Mouse (Mus musculus): Measurements from ENCODE around the gene Odaph. TPM values are rescaled to one million over a fixed set of nuclear protein-coding genes. Genes with fewer than 3 reads are reported as not detected.

Odaph gene
- polyA plus RNA-seq, 1 experiment from 2014 or later: 0.20 TPM

DNA sequence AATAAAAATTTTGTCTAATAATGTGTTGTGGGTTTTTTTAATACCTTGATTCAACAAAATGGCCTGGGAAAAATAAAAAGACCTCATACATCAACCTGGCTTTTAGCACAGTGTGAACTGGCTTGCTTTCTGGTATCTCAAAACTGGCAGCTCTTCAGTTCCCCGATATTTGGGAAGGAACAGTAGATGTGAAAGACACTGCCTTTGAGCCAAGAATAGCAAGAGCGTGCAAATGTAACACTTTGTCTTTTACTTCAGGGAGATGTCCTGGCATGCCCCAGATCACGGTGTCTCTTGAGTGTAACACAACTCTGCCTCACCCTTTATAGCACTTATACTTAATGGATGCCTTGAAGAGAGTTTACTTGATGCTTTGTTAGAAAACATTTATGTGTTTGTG is 15.2 kb upstream of the Odaph start:
- no peaks in the 10 kb centered on the region for H3K4me1 ChIP-seq
- no peaks in the 10 kb centered on the region for H3K9me3 ChIP-seq
- no peak overlapping the region for H3K4me2 ChIP-seq
- no peak overlapping the region for H3K4me3 ChIP-seq
- H3K27ac ChIP-seq: no peak overlapping the region
- no peak for ATAC-seq (ENCODE audit: insufficient number of reproducible peaks, low FRiP score, low TSS enrichment, low read depth)
- WGBS: 63% methylated on average over 3 of the region's 3 CpGs
- H3K27me3 ChIP-seq: no peaks in the 10 kb centered on the region
- no peak overlapping the region for H3K9ac ChIP-seq
- no peaks in the 10 kb centered on the region for H3K36me3 ChIP-seq

DNA sequence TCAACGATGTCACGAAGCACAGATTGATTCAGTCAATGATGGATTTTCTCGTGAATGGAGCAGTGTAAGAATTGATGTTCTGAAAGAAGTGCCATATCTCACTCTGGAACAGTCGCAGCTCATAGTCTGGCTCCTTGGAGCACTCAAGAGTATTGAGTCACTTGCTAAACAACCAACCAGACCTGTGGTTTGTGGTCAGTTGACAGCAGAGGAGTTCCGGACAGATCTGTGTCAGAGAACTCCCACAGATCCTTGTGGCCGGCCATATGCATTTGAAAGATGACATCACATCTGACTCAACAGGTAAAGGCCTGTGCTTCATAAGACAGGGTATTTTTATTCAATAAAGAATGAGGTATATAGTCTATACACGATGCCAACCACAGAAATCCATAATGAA is 13.3 kb upstream of the Odaph start:
- Histone ChIP-seq H3K4me2 (no peak overlapping the region), H3K9ac (no peak overlapping the region), H3K36me3 (no peaks in the 10 kb centered on the region), H3K4me1 (no peaks in the 10 kb centered on the region), H3K27me3 (no peaks in the 10 kb centered on the region), H3K9me3 (no peaks in the 10 kb centered on the region), H3K27ac (no peak overlapping the region), H3K4me3 (no peak overlapping the region)
- ATAC-seq (ENCODE audit: insufficient number of reproducible peaks, low FRiP score, low TSS enrichment, low read depth): no peak
- WGBS: 86% methylated on average over 7 of the region's 7 CpGs

DNA sequence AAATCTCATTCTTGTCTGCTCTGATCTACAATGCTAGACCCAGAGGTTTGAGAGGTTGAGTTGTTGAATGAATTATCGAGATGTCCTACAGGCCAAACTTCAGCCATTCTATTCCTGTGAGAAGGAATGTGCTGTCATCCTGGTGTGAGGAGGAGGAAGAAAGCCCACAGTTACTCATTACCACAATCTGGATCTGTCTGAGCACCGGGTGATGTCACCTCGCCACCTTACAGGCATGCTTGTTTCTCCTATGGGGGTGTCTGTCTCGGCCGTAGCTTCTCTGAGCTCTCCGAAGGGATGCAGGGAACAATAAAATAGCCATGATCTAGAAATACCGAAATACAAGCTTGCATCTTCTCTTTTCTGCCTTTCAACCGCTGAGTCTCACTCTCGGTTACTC is 11.5 kb upstream of the Odaph start:
- no peak for ATAC-seq (ENCODE audit: insufficient number of reproducible peaks, low FRiP score, low TSS enrichment, low read depth)
- H3K9me3 ChIP-seq: no peaks in the 10 kb centered on the region
- no peaks in the 10 kb centered on the region for H3K4me1 ChIP-seq
- no peak overlapping the region for H3K9ac ChIP-seq
- WGBS: 91% methylated on average over 9 of the region's 9 CpGs
- no peaks in the 10 kb centered on the region for H3K36me3 ChIP-seq
- H3K27ac ChIP-seq: no peak overlapping the region
- no peak overlapping the region for H3K4me2 ChIP-seq
- no peak overlapping the region for H3K4me3 ChIP-seq
- no peaks in the 10 kb centered on the region for H3K27me3 ChIP-seq

DNA sequence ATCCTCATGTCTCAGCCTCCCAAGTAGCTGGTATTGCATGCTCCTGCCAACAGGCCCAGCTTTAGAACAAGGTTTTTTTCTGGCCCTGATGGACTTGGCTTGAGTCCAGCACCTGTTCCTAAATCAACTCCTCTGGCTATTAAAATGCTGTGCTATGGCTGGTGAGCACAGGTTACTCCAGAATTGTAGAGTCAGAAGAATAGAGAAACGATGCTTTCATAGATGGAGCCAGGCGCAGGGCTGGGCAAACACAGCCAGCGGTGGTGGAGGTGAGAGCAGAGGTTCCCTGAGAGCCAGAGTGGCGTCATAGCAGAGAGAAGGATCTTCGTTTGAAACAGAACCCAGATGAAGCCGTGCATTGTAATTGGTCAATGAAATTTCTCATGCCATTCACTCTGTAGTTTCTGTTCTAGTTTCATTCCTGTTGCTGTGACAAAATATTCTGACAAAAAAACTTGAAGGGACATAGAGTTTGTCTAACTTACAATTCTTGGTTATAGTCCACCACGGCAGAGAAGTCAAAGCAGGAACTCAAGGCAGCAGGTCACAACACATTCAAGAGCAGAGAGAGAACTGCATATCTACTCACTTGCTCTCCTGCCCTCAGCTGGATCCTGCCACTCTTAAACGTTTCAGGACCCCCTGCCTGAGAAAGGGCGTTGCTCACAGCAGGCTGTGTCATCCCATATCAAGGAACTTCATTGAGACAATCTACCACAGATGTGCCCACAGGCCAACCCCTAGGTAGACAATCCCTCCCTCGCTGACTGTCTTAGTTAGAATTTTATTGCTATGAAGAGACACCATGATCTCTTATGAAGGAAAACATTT is 10.5 kb upstream of the Odaph start:
- no peaks in the 10 kb centered on the region for H3K9me3 ChIP-seq
- no peak for ATAC-seq (ENCODE audit: insufficient number of reproducible peaks, low FRiP score, low TSS enrichment, low read depth)
- H3K9ac ChIP-seq: no peak overlapping the region
- no peaks in the 10 kb centered on the region for H3K27me3 ChIP-seq
- H3K27ac ChIP-seq: no peak overlapping the region
- H3K4me2 ChIP-seq: no peak overlapping the region
- H3K4me1 ChIP-seq: no peaks in the 10 kb centered on the region
- H3K4me3 ChIP-seq: no peak overlapping the region
- no peaks in the 10 kb centered on the region for H3K36me3 ChIP-seq
- 73% methylated on average over 10 of the region's 10 CpGs for WGBS

DNA sequence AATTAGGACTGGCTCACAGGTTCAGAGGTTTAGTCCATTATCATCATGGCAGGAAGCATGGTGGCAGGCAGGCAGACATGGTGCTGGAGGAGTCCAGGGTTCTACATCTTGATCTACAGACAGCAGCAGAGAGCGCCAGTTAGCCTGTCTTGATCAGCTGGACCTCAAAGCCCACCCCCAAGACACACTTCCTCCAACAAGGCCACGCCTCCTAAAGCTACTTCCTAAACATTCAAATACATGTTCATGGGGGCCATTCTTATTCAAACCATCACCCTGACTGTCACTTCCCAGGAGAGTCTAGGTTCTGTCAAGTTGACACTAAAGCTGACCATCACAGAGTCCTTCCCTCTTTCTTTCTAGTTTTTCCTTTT is 9.9 kb upstream of the Odaph start:
- Histone ChIP-seq H3K4me3 (no peak overlapping the region), H3K4me2 (no peak overlapping the region), H3K27ac (no peak overlapping the region), H3K9me3 (no peaks in the 10 kb centered on the region), H3K4me1 (no peaks in the 10 kb centered on the region), H3K27me3 (no peaks in the 10 kb centered on the region), H3K9ac (no peak overlapping the region), H3K36me3 (no peaks in the 10 kb centered on the region)
- WGBS: 89% methylated on average over 2 of the region's 2 CpGs
- no peak for ATAC-seq (ENCODE audit: insufficient number of reproducible peaks, low FRiP score, low TSS enrichment, low read depth)

DNA sequence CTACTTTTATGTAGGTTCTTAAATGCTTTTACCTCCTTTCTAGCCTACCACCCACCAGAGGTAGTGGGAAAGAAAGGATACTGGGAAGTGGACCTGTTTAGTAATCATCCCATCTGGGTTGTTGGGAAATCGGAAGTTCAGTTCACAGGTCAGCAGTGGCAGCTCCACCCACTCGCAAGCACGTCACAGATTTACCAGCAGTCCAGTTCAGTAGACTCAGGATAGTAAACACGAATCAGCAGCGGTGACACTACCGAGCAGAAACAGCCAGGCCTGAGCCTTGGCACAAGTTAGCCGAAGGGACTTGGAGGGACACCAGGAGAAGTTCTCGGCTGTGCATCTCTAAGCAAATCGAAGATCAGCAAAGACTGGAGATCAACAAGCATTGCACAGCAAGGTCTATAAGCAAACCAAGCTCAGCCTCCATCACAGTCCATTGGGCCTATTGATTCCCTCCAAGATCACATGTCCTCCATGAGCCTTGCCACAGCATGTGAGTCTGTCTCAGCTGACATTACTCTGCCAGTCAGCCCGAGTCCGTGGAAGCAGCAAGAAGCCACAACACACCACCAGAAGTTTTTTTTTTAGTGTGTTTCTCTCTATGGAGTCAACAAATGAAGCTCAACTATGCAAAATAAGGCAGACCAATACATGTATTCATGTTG is 6.0 kb upstream of the Odaph start:
- ATAC-seq (ENCODE audit: insufficient number of reproducible peaks, low FRiP score, low TSS enrichment, low read depth): no peak
- H3K4me1 ChIP-seq: no peaks in the 10 kb centered on the region
- H3K27ac ChIP-seq: no peak overlapping the region
- no peak overlapping the region for H3K4me3 ChIP-seq
- H3K9me3 ChIP-seq: no peaks in the 10 kb centered on the region
- no peaks in the 10 kb centered on the region for H3K36me3 ChIP-seq
- 89% methylated on average over 11 of the region's 11 CpGs for WGBS
- no peak overlapping the region for H3K4me2 ChIP-seq
- no peak overlapping the region for H3K9ac ChIP-seq
- H3K27me3 ChIP-seq: no peaks in the 10 kb centered on the region

DNA sequence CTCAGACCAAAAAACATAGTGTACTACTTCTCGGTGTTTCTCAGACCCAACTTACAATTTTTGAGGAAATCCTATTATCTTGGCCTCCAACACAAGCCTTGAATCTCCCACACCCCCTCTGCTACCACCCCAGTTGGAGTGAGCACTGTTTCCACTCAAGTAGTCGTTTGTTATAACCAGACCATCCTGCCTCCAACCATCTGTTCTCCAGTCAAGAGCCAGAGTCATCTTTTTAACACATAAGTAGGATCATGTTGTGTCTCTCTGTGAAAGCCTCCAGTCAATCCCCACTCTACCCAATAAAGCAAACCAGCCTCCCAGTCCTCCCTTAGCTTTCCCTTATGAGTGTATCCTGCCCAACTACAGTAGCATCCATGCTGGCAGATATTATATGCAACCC is 3.8 kb upstream of the Odaph start:
- H3K27me3 ChIP-seq: no peaks in the 10 kb centered on the region
- no peaks in the 10 kb centered on the region for H3K4me1 ChIP-seq
- no peaks in the 10 kb centered on the region for H3K9me3 ChIP-seq
- no peak overlapping the region for H3K9ac ChIP-seq
- 63% methylated on average over 2 of the region's 2 CpGs for WGBS
- ATAC-seq (ENCODE audit: insufficient number of reproducible peaks, low FRiP score, low TSS enrichment, low read depth): no peak
- H3K27ac ChIP-seq: no peak overlapping the region
- no peak overlapping the region for H3K4me3 ChIP-seq
- no peaks in the 10 kb centered on the region for H3K36me3 ChIP-seq
- H3K4me2 ChIP-seq: no peak overlapping the region

DNA sequence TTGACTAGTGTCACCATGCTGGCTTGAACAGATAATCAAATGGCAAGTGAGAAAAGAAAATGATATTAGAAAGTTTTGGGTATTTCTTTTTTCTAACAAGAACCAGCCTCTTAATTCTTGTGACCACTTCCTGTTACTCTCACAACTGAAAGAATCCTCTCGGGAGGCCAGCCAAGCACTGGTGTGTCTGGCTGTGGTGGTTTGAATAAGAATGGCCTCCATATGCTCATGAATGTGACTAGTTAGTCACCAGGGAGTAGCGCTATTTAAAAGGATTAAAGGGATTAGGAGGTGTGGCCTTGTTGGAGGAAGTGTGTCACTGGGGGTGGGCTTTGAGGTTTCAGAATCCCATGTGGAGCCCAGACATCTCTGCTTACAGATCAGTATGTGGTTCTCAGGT is 1.6 kb upstream of the Odaph start:
- no peak overlapping the region for H3K4me2 ChIP-seq
- no peak for ATAC-seq (ENCODE audit: insufficient number of reproducible peaks, low FRiP score, low TSS enrichment, low read depth)
- no peaks in the 10 kb centered on the region for H3K27me3 ChIP-seq
- H3K36me3 ChIP-seq: no peaks in the 10 kb centered on the region
- no peaks in the 10 kb centered on the region for H3K4me1 ChIP-seq
- no peak overlapping the region for H3K4me3 ChIP-seq
- no peak overlapping the region for H3K27ac ChIP-seq
- H3K9ac ChIP-seq: no peak overlapping the region
- H3K9me3 ChIP-seq: no peaks in the 10 kb centered on the region
- WGBS: 62% methylated on average over 2 of the region's 2 CpGs

DNA sequence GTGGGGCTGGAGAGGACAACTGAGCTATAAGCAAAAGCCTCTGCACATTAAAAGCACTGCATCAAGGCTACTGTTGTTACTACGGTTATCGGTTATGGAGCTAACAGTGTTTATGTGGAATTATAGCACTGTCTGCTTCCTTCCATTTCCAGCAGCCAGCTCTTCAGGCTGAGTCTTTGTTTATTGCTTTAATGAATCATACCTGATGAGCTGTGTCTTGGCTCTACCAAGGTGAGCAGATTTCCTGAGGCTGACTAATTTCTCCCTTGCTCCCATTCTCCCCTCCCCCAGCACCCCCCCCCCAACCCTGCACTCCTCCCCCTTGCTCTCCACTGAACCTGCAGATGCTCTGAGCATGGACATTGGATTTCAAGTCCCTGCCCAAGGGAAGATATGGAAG is 524 bp downstream of the Odaph start:
- H3K4me3 ChIP-seq: no peak overlapping the region
- H3K27ac ChIP-seq: no peak overlapping the region
- no peak for ATAC-seq (ENCODE audit: insufficient number of reproducible peaks, low FRiP score, low TSS enrichment, low read depth)
- no peaks in the 10 kb centered on the region for H3K9me3 ChIP-seq
- H3K27me3 ChIP-seq: no peaks in the 10 kb centered on the region
- 88% methylated on average over 2 of the region's 2 CpGs for WGBS
- H3K9ac ChIP-seq: no peak overlapping the region
- H3K4me2 ChIP-seq: no peak overlapping the region
- no peaks in the 10 kb centered on the region for H3K4me1 ChIP-seq
- no peaks in the 10 kb centered on the region for H3K36me3 ChIP-seq

DNA sequence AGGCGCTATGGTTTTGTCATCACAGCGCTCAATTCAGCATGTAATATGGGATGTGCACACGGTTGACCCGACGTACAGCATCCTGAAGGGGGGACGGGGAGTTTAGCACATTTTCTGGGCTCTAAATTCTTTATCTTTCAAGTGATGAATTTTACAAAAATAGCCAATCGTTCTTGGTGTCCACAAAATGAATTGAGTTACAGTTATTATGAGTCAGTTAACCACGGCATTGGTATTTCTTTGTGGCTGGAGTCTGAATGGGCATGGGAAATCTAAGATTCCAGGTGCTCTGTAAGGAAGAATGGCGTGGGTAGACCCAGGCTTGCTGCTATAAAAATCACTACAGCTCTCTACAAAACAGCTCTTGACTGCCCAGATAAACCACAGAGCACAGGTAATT is 2.0 kb downstream of the Odaph start:
- H3K4me1 ChIP-seq: no peaks in the 10 kb centered on the region
- H3K4me3 ChIP-seq: no peak overlapping the region
- H3K4me2 ChIP-seq: no peak overlapping the region
- no peak overlapping the region for H3K27ac ChIP-seq
- no peak for ATAC-seq (ENCODE audit: insufficient number of reproducible peaks, low FRiP score, low TSS enrichment, low read depth)
- H3K27me3 ChIP-seq: no peaks in the 10 kb centered on the region
- H3K9ac ChIP-seq: no peak overlapping the region
- WGBS: 73% methylated on average over 9 of the region's 9 CpGs
- H3K9me3 ChIP-seq: no peaks in the 10 kb centered on the region
- no peaks in the 10 kb centered on the region for H3K36me3 ChIP-seq

DNA sequence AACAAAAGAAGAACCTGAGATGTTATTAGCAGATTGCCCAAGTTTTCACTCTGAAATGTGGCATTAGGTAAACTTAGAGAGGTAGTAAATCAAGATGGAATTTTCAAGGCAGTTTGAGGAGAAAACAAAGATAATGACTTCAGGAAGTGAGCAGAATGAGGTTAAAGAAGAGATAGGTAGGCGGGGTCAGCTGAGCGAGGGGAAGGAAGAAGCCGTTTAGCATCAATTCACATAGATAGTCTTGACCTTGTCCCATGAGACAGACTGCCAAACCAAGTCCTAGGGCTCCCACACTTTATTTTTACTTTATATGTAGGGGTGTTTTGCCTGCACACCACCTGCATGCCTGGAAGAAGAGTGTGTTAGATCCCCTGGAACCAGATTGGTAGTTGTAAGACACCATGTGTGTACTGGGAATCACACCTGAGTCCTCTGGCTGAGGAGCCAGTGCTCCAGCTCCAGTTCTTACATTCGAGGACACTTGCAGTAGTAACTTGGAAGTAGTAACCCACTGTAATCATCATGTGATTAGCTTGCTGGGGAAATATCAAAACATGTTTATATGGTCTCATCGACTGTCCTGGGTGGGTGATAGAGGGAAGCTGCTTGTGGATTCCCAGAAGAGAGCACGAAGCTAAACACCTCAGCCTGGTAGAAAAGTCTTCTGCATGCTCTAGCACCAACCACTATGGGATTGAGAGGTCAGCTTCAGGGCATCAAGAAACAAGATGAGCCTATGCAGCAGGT is 4.1 kb downstream of the Odaph start:
- Histone ChIP-seq H3K4me2 (no peak overlapping the region), H3K9me3 (no peaks in the 10 kb centered on the region), H3K4me3 (no peak overlapping the region), H3K27me3 (no peaks in the 10 kb centered on the region), H3K36me3 (no peaks in the 10 kb centered on the region), H3K9ac (no peak overlapping the region), H3K4me1 (no peaks in the 10 kb centered on the region), H3K27ac (no peak overlapping the region)
- 84% methylated on average over 6 of the region's 6 CpGs for WGBS
- no peak for ATAC-seq (ENCODE audit: insufficient number of reproducible peaks, low FRiP score, low TSS enrichment, low read depth)

DNA sequence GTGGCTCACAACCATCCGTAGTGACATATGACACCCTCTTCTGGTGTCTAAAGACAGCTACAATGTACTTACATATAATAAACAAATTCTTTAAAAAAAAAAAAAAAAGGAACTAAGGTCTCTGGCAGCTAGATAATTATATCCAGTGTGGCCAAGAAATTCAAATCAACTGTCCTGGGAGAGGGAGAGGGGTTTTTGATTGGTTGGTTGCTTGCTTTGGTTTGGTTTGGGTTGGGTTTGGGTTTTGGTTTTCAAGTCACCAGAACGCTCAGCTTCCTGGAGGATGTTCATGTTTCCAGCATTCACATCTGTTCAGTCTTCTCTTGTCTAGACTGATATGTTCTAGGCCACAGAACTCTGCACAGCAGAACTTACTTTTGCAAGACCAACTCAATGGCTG is 5.8 kb downstream of the Odaph start:
- no peak overlapping the region for H3K9ac ChIP-seq
- no peak overlapping the region for H3K4me3 ChIP-seq
- no peak overlapping the region for H3K4me2 ChIP-seq
- 85% methylated on average over 2 of the region's 2 CpGs for WGBS
- no peak overlapping the region for H3K27ac ChIP-seq
- H3K36me3 ChIP-seq: no peaks in the 10 kb centered on the region
- ATAC-seq (ENCODE audit: insufficient number of reproducible peaks, low FRiP score, low TSS enrichment, low read depth): no peak
- H3K27me3 ChIP-seq: no peaks in the 10 kb centered on the region
- H3K4me1 ChIP-seq: no peaks in the 10 kb centered on the region
- no peaks in the 10 kb centered on the region for H3K9me3 ChIP-seq
